Mouse (Mus musculus) hindbrain, embryonic 10.5 days (tissue): ENCODE data around the gene Cdh16. TPM values are rescaled to one million over a fixed set of nuclear protein-coding genes. Genes with fewer than 3 reads are reported as not detected.
"Not testable (repeated sequence)": the region's sequence is repeated elsewhere in the genome, so short reads cannot be mapped to it uniquely, and the experiment has no call there.

ENCODE experiments used
- DNase-seq: peaks from one replicate; pipeline ENCODE4 v3.0.0-alpha.2; 2017; ENCODE audit warnings: low spot score
- H3K27ac ChIP-seq: fragments of 300-500 bp; sonication (generic); 2 replicates; pipeline ENCODE4 v1.5.1; 2016; ENCODE audit warnings: mild to moderate bottlenecking, moderate library complexity
- H3K27me3 ChIP-seq: fragments of 300-500 bp; sonication (generic); 2 replicates; pipeline ENCODE4 v1.6.1; 2016; ENCODE audit warnings: mild to moderate bottlenecking; ENCODE audit not compliant: poor library complexity, insufficient read depth, severe bottlenecking
- H3K36me3 ChIP-seq: fragments of 300-500 bp; sonication (generic); 2 replicates; pipeline ENCODE4 v1.6.1; 2016; ENCODE audit warnings: mild to moderate bottlenecking, moderate library complexity
- H3K4me1 ChIP-seq: fragments of 300-500 bp; sonication (generic); replicated peaks from 2 replicates; pipeline ENCODE4 v1.6.1; 2016; ENCODE audit warnings: mild to moderate bottlenecking
- H3K4me3 ChIP-seq: fragments of 300-500 bp; sonication (generic); 2 replicates; pipeline ENCODE4 v1.5.1; 2016; ENCODE audit warnings: mild to moderate bottlenecking, moderate library complexity
- H3K9me3 ChIP-seq: fragments of 300-500 bp; sonication (generic); 2 replicates; pipeline ENCODE4 v1.6.1; 2016; ENCODE audit warnings: mild to moderate bottlenecking, moderate library complexity
- WGBS: fragments of 180-500 bp; shearing (Covaris S2); methylation state at CpG from one replicate; pipeline ENCODE4 v1.1.7; 2016; 5-methylcytosine and 5-hydroxymethylcytosine counted together
- polyA plus RNA-seq: library from polyadenylated mRNA; unstranded; fragments of >200 nt; fragmentation: Nextera tagmentation; extraction: Ambion mirVana; gene quantifications from 2 replicates; pipeline ENCODE4 v1.2.1, GENCODE M21; 2016

Cdh16 gene
- polyA plus RNA-seq, 1 experiment from 2014 or later = not detected

DNA sequence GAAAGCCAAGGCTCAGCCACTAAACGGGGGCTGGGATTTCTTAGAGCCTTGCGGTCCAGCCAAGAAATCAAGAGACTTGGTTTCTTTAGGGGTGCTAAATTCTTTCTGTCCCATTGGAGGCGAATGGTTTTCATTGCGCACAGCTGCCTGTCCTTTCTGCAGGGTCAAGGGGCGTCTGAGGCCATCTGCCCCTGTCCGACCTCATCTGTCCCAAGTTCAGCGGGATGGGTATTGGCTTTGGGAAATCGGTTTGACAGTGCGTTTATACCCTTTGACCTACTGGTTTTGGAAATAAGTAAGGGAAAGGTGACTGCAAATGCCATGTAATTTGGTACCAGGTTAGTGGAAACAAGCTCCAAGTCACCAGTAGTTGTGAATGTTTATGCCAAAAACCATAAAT lies 32.3 kb downstream of the Cdh16 start:
- Histone ChIP-seq H3K4me1 (peaks cover 17% of the 10 kb centered on the region), H3K27ac (peak overlapping the region; percentile 93), H3K36me3 (peaks cover 36% of the 10 kb centered on the region), H3K9me3 (no peaks in the 10 kb centered on the region), H3K4me3 (peak overlapping the region; percentile 84), H3K27me3 (no peaks in the 10 kb centered on the region)
- no peak for DNase-seq
- 6% methylated on average over 9 of the region's 9 CpGs for WGBS

- Histone ChIP-seq H3K36me3 (peaks cover 30% of the 10 kb centered on the region), H3K27me3 (no peaks in the 10 kb centered on the region)
- peak; percentile 90 for DNase-seq
Measured at GRCm38 (mm10) chr8:104591133-104591834, 32.9 kb downstream of the Cdh16 start, which contains the start of gene Pdp2. Gene Pdp2, plus strand, starts transcription at chr8:104591451.

GRCm38 (mm10) chr8:104590284-104590683 lies 33.9 kb downstream of the Cdh16 start:
- no peaks in the 10 kb centered on the region for H3K9me3 ChIP-seq
- WGBS = 91% methylated on average over 3 of the region's 3 CpGs
- H3K4me1 ChIP-seq = peaks cover 17% of the 10 kb centered on the region
- H3K27me3 ChIP-seq = no peaks in the 10 kb centered on the region
- H3K4me3 ChIP-seq = no peak overlapping the region
- H3K27ac ChIP-seq = no peak overlapping the region
- no peak for DNase-seq
- peaks cover 20% of the 10 kb centered on the region for H3K36me3 ChIP-seq

More at GRCm38 (mm10) chr8:104591133-104591834, 32.9 kb downstream of the Cdh16 start, which contains the start of gene Pdp2:
- peak within 1 kb of the TSS; percentile 84 for H3K4me3 ChIP-seq
- no peaks in the 10 kb centered on the region for H3K9me3 ChIP-seq
- peak within 1 kb of the TSS; percentile 93 for H3K27ac ChIP-seq
- WGBS = under 1% methylated on average over 44 of the region's 44 CpGs
- H3K4me1 ChIP-seq = peaks cover 17% of the 10 kb centered on the region

DNA sequence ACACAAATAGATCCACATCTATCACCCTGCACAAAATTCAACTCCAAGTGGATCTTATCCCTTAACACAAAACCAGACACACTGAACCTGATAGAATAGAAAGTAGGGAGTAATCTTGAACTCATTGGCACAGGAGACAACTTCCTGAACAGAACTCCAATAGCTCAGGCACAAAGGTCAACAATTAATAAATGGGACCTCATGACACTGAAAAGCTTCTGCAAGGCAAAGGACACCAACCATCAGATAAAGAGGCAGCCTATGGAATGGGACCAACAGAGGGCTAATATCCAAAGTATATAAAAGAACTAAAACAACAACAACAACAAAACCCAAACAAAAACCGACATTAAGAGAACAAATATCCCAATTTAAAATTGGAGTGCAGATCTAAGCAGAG lies 39.7 kb downstream of the Cdh16 start:
- Histone ChIP-seq H3K27me3 (no peaks in the 10 kb centered on the region), H3K9me3 (peaks cover 8% of the 10 kb centered on the region; the same call in 1 of the 2 replicates), H3K27ac (no peak overlapping the region), H3K36me3 (no peaks in the 10 kb centered on the region), H3K4me3 (no peak overlapping the region), H3K4me1 (no peaks in the 10 kb centered on the region)
- 64% methylated on average over 1 of the region's 1 CpGs for WGBS
- no peak for DNase-seq

- not testable (repeated sequence) for H3K36me3 ChIP-seq, H3K4me3 ChIP-seq, H3K4me1 ChIP-seq, H3K9me3 ChIP-seq, H3K27me3 ChIP-seq, H3K27ac ChIP-seq, DNase-seq
- 78% methylated on average over 17 of the region's 17 CpGs for WGBS
Measured at GRCm38 (mm10) chr8:104577606-104578005, 46.6 kb downstream of the Cdh16 start.

- H3K36me3 ChIP-seq = no peaks in the 10 kb centered on the region
- H3K27ac ChIP-seq = no peak overlapping the region
- no peak overlapping the region for H3K4me3 ChIP-seq
- H3K27me3 ChIP-seq = no peaks in the 10 kb centered on the region
- WGBS = 89% methylated on average over 3 of the region's 3 CpGs
- no peaks in the 10 kb centered on the region for H3K9me3 ChIP-seq
- no peak for DNase-seq
- H3K4me1 ChIP-seq = no peaks in the 10 kb centered on the region
Measured at GRCm38 (mm10) chr8:104576820-104577219, 47.4 kb downstream of the Cdh16 start.

- H3K36me3 ChIP-seq = no peaks in the 10 kb centered on the region
- 6% methylated on average over 26 of the region's 26 CpGs for WGBS
Measured at GRCm38 (mm10) chr8:104570436-104571343, 53.5 kb downstream of the Cdh16 start.

DNA sequence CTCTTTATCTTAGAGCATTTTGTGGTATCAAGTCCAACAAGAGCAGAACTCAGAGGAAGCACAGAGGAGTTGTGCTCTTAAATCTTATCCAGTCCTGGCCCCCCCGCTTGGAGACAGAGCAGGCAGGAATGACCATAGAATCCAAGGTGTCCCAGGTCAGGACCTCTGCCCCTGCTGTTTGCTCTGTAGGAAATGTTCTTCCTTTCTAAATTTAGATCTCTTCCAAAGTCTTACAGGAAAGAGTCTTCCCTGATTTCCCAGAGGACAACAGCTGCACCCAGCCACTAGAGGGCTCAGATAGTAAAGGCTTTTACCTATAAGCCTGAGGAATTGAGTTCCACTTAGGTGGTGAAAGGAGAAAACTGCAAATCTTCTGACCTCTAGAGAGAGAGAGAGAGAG lies 54.6 kb downstream of the Cdh16 start:
- Histone ChIP-seq H3K4me1 (peaks cover 6% of the 10 kb centered on the region), H3K9me3 (no peaks in the 10 kb centered on the region), H3K27me3 (no peaks in the 10 kb centered on the region), H3K4me3 (no peak overlapping the region), H3K27ac (no peak overlapping the region), H3K36me3 (no peaks in the 10 kb centered on the region)
- WGBS = 45% methylated on average over 1 of the region's 1 CpGs
- no peak for DNase-seq

More at GRCm38 (mm10) chr8:104570436-104571343, 53.5 kb downstream of the Cdh16 start:
- peak; percentile 88 for DNase-seq
- Histone ChIP-seq H3K27me3 (no peaks in the 10 kb centered on the region), H3K4me1 (peaks cover 6% of the 10 kb centered on the region), H3K27ac (peak overlapping the region; percentile 76), H3K9me3 (no peaks in the 10 kb centered on the region), H3K4me3 (peak overlapping the region; percentile 55)

- WGBS = 94% methylated on average over 5 of the region's 5 CpGs
- no peaks in the 10 kb centered on the region for H3K9me3 ChIP-seq
- no peaks in the 10 kb centered on the region for H3K27me3 ChIP-seq
- H3K27ac ChIP-seq = no peak overlapping the region
- H3K4me1 ChIP-seq = peaks cover under 1% of the 10 kb centered on the region; the same call in 1 of the 2 replicates
- no peak for DNase-seq
- H3K4me3 ChIP-seq = no peak overlapping the region
- no peaks in the 10 kb centered on the region for H3K36me3 ChIP-seq
Measured at GRCm38 (mm10) chr8:104565457-104565798, 58.8 kb downstream of the Cdh16 start.

DNA sequence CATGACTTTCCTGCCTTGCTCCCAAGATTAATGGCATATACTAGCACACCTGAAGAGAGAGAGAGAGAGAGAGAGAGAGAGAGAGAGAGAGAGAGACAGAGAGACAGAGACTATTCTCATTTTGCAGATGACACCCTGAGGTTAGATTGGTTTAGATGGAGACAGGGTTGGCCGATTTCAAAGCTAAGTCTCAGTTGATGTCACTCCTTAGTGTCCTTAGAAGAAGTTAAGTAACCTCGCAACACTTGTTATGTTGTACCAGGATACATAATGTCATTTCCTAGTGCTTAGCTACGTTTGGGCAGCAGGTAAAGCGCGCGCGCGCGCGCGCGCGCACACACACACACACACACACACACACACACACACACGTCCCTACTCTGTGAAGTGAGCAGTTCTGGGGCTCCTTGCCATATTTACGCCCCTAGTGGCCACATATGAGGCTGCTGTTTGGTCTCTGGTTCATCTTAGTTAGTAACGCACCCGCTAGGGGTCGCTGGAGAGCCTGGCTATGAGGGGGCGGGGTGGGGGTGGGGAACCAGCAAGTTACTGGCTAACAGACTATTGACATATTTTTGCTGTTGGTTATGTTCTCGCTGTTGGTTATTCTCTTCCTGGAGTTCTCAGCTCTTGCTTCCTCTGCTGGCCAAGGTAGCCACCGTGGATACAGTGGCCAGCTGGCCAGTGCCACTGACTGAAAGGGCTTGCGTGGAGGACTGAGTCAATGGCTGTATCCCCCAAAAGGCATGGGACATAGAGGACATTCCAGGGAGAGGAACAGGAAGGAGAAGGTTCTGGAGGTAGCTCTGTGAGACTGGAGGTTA lies 59.4 kb downstream of the Cdh16 start:
- Histone ChIP-seq H3K4me3 (no peak overlapping the region), H3K4me1 (no peaks in the 10 kb centered on the region), H3K9me3 (no peaks in the 10 kb centered on the region), H3K27ac (no peak overlapping the region), H3K27me3 (no peaks in the 10 kb centered on the region), H3K36me3 (no peaks in the 10 kb centered on the region)
- 25% methylated on average over 22 of the region's 22 CpGs for WGBS
- peak; percentile 86 for DNase-seq

DNA sequence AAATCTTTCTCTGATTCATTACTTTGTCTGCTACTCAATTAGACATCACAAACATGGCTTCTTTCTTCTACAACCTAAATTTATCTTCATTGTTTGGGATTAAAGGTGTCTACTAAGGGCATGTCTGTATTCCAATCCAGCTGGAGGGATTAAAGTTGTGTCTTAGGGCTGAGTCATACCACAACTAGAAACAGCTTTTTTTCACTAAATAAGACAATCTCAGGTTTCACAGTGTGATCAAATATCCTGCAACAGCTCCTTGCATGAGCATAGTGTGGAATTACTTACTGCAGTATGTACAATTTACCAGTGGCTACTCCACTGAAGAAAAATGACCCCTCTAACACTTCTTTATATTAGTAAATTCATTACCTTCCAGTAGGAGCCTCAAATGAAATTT lies 63.5 kb downstream of the Cdh16 start:
- Histone ChIP-seq H3K4me3 (no peak overlapping the region), H3K27ac (no peak overlapping the region), H3K27me3 (no peaks in the 10 kb centered on the region), H3K36me3 (no peaks in the 10 kb centered on the region), H3K4me1 (no peaks in the 10 kb centered on the region), H3K9me3 (no peaks in the 10 kb centered on the region)
- DNase-seq = no peak

GRCm38 (mm10) chr8:104557226-104557625 lies 67.0 kb downstream of the Cdh16 start:
- no peak overlapping the region for H3K4me3 ChIP-seq
- H3K36me3 ChIP-seq = no peaks in the 10 kb centered on the region
- DNase-seq = no peak
- H3K4me1 ChIP-seq = no peaks in the 10 kb centered on the region
- no peaks in the 10 kb centered on the region; the same call in 1 of the 2 replicates for H3K27me3 ChIP-seq
- H3K9me3 ChIP-seq = no peaks in the 10 kb centered on the region
- no peak overlapping the region for H3K27ac ChIP-seq
- 89% methylated on average over 7 of the region's 7 CpGs for WGBS
